Mouse (Mus musculus): ENCODE measurements around the gene Odf3l1. TPM values are rescaled to one million over a fixed set of nuclear protein-coding genes. Genes with fewer than 3 reads are reported as not detected.
A peak's percentile ranks its signal among the peaks of the same experiment; 100 is the strongest.

The Odf3l1 gene
- total RNA-seq, 4 experiments from 2014 or later: 0.29 to 1.5 (median 0.40) TPM; not detected in 1

DNA sequence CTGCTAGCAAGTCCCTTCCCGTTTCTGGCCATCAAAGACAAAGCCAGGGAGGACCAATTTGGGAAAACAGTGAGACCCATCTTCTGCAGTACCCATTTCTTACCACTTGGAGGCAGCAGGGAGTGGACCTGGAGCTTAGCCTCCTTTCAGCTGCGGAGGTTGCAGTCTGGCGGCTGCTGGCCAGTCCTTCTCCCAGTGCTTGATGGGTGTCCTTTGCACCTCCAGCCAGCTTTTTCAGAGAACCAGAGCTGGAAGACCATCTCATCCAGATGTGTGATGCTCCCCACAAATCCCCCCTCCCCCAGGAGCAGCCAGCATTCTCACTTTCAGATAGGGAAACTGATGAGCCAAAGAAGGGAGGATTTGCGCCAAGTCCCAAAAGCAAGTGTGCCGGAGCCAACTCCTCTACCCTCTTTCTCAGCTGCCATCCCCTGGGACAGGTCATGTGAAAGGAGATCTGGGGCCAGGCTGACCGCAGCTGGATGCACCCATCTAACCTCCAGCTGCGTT lies 20.7 kb downstream of the Odf3l1 start:
- peak; percentile 44 for DNase-seq

- DNase-seq: no peak
Observed at GRCm38 (mm10) chr9:56842303-56842719, 22.2 kb downstream of the Odf3l1 start.

DNA sequence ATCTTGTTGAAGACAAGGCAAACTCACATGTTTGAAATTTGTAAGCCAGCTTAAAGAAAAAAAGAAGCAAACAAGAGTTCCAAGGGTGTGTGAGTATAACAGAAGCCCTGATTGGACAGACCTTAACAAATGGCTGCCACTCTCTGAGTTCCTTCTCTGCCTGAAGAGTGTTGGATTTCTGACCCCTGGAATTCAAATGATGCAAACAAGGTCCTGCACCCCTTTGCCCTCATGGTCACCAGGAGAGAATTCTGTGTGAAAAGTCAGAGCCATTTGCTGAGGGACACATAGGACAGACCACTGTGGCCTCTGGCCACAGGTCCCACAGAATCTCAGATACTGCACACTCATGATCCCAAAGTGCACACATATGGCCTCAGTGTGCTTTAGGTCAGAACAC lies 22.6 kb downstream of the Odf3l1 start:
- DNase-seq: no peak

GRCm38 (mm10) chr9:56840721-56841120 lies 23.8 kb downstream of the Odf3l1 start:
- DNase-seq: no peak

DNA sequence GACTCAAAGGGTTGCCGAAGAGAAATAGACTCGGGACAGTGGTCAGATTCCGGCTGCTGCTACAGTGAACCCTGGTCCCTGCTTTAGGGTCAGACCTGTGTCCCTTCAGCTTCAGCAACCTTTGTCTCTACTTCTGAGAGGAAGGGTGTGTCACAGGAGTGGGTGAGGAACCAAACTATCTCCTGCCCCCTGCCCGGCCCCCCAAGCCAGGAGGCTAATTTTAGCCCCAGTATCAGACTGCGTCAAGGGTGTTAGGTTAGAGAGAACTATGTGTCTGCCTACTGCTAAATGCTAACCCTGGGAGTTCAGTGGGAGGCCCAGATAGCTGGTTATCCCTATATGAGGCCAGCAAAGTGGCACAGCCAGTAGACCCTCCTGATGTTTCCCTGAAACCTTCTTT lies 29.3 kb downstream of the Odf3l1 start:
- DNase-seq: no peak

GRCm38 (mm10) chr9:56832900-56833299 lies 31.6 kb downstream of the Odf3l1 start:
- no peak for DNase-seq

DNA sequence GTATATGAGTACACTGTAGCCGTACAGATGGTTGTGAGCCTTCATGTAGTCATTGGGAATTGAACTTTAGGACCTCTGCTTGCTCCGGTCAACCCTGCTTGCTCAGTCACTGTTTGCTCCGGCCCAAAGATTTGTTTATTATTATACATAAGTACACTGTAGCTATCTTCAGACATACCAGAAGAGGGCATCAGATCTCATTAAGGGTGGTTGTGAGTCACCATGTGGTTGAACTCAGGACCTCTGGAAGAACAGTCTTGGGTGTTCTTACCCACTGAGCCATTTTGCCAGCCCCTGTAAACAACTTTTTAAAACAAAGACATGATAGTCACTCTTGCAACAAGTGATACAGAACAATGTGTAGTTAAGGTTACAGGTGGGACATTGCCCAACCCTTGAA lies 32.6 kb downstream of the Odf3l1 start:
- DNase-seq: no peak

- DNase-seq: peak; percentile 20
Observed at GRCm38 (mm10) chr9:56830162-56830561, 34.3 kb downstream of the Odf3l1 start.

DNA sequence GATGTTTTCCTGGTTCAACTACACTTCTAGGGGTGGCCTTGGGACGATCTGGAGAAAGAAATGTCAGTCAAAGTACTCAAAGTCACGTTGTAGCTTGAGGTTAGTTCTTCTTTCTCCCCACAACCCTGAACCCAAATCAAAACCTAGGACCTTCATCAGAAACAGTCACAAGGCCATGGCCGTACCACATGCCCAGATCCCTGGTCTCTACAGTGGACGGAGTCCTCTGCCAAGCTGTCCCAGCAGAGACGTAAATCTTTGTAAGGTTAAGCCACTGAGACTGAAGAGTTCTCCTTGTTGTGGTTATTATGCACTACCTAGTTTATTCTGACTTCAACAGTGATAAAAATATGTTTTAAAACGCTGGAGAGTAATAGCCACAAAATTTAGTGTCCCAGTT lies 35.6 kb downstream of the Odf3l1 start:
- peak; percentile 46 for DNase-seq

DNA sequence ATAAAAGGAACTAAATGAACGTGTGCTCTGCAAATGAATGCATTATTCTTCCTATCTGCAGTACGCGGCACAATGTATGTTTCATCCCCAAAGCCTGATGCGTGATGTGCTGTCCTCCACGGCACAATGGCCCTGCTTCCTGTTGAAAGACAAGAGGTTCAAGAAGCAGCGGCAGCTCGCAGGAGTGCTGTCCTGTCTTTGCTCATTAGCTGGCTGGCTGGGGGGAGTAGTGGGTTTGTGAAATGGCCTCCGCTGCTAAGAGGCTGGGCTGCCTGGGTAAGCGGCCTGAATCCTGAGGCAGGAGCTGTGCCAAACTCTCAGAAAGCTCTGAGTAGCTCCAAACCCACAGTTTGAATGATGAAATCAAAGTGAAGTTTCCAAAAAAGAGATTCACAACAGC lies 36.3 kb downstream of the Odf3l1 start:
- no peak for DNase-seq

DNA sequence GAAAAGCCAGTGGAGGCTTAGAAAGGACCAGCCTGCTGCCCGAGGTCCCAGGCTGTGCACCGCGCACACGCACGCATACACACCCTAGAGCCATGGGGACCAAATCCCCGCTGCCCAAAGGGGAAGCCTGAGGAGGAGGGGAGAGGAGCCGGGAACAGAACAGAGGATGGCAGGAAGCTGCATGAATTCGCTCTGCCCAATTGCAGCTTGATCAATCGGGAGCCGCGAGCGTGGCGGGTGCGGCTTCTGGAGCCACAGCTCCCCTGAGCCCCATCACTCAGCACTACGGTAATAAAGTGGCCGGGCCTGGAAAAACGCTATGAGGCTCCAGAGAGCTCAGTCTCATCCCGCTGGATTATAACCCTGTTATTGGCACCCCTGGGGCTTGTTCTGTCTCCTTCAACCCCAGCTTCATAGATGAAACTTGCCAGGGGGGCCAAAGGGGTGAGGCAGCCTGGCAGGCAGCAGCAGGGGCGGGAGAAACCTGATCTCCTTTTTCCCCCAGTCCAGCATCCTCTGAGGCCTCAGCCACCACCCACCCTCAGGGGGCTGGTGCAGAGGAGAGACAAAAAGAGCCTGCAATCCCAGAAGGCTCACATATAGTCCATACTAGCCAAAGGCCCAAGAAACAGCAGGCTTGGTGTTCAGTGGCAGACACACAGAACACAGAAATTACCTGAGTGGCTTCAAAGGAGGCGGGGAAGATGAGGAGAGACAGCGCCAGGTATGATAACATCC lies 38.8 kb downstream of the Odf3l1 start:
- no peak for DNase-seq

DNA sequence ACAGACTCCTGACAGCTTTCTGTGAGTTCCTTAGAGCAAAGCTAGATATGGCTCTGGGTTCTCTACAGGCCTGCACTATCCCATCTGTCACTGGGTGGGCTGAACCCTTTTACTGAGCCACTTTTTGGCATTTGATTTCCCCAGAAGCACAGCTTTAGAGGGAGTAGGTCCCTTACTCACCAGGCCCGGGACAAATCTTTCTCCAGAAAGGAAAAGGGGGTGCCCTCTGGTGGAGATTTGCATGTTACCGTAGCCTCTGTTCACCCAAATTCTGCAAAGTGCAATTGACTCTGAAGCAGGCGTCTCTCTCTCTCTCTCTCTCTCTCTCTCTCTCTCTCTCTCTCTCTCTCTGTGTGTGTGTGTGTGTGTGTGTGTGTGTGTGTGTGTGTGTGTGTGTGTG lies 39.6 kb downstream of the Odf3l1 start:
- DNase-seq: no peak

GRCm38 (mm10) chr9:56810916-56811315 lies 53.6 kb downstream of the Odf3l1 start:
- DNase-seq: no peak

- DNase-seq: no peak
Observed at GRCm38 (mm10) chr9:56807990-56808389, 56.5 kb downstream of the Odf3l1 start.

GRCm38 (mm10) chr9:56803146-56803545 lies 61.3 kb downstream of the Odf3l1 start:
- no peak for DNase-seq

Other genes starting within 250 kb of the Odf3l1 start
- 1 to 10 TPM; 1.2 to 2.3 (median 1.8) TPM for gene Lingo1, start 68.2 kb downstream of the Odf3l1 start, total RNA-seq (2022)
- gene Cspg4, start 354 bp upstream of the Odf3l1 start, total RNA-seq (2022): 10 to 100 TPM in 1 of 4 experiments, 1 to 10 TPM in 3; 6.4 to 15.0 (median 8.1) TPM
- gene Snx33, start 63.7 kb upstream of the Odf3l1 start, total RNA-seq (2022): 10 to 100 TPM; 31.4 to 52.0 (median 39.9) TPM
- 100 to 1,000 TPM; 102 to 128 (median 114) TPM for gene Imp3, start 72.8 kb upstream of the Odf3l1 start, total RNA-seq (2022)
- 10 to 100 TPM; 16.2 to 20.6 (median 17.2) TPM for gene Snupn, start 86.2 kb upstream of the Odf3l1 start, total RNA-seq (2022)
- 10 to 100 TPM; 54.2 to 57.3 (median 56.7) TPM for gene Ptpn9, start 130.2 kb upstream of the Odf3l1 start, total RNA-seq (2022)
- 10 to 100 TPM; 43.5 to 69.7 (median 66.9) TPM for gene Sin3a, start 207.4 kb upstream of the Odf3l1 start, total RNA-seq (2022)

Measured in adrenal gland, adult 8-10 months (tissue).